Mouse (Mus musculus): ENCODE measurements around the gene Slc6a6. TPM values are rescaled to one million over a fixed set of nuclear protein-coding genes. Genes with fewer than 3 reads are reported as not detected.

Slc6a6 gene
- polyA plus RNA-seq, 1 experiment from 2014 or later: 49.5 TPM

DNA sequence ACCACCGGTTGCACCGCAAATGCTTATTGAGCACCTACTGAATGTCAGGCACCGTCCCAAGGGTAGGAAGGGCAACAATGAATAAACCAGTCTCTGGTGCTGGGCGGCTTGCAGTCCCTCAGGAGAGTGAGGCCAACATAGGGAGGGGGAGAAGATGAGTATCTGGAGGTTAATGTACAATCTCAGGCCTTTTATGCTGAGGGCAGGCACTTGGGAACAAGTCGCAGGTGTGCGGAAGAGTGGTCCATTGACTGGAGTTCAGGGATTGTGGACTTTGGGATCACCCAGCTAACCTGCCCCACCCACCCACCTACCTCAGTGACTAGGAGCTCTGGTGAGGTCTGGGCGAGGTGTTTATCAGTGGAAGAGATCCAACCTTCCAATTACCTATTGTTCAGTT lies 6.8 kb downstream of the Slc6a6 start:
- no peaks in the 10 kb centered on the region for H3K27me3 ChIP-seq (ENCODE audit: low read depth, poor library complexity, severe bottlenecking)
- peaks cover 30% of the 10 kb centered on the region for H3K4me1 ChIP-seq
- H3K4me3 ChIP-seq: no peak overlapping the region
- H3K27ac ChIP-seq (replicated peaks): no peak overlapping the region
- DNase-seq (ENCODE audit: low spot score): no peak
- peaks cover 35% of the 10 kb centered on the region for H3K36me3 ChIP-seq
- 95% methylated on average over 7 of the region's 7 CpGs for WGBS
- no peaks in the 10 kb centered on the region for H3K9me3 ChIP-seq (replicated peaks)

DNA sequence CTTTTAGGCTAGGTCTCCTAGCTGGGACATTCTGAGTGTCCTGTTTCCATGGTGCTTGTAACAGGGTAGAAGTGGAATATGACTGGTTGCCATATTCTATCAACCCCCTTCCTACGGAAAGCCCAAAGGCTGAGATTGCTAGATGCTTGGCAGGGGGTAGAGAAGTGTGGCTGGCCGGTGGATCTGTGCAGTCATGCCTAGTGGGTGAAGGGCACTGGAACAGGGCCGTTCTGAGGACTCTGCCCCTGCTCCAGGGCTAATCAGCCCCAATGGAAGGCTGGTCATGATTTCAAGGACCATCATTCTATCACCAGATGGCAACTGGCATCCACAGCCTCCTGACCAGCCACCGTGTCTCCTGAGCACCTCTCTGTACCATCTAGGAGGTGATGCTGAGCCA lies 7.7 kb downstream of the Slc6a6 start:
- Histone ChIP-seq H3K4me3 (no peak overlapping the region), H3K27me3 (ENCODE audit: low read depth, poor library complexity, severe bottlenecking) (no peaks in the 10 kb centered on the region), H3K4me1 (peaks cover 21% of the 10 kb centered on the region), H3K36me3 (peaks cover 32% of the 10 kb centered on the region), H3K9me3 (replicated peaks) (no peaks in the 10 kb centered on the region), H3K27ac (replicated peaks) (no peak overlapping the region)
- DNase-seq (ENCODE audit: low spot score): no peak
- 90% methylated on average over 4 of the region's 4 CpGs for WGBS

DNA sequence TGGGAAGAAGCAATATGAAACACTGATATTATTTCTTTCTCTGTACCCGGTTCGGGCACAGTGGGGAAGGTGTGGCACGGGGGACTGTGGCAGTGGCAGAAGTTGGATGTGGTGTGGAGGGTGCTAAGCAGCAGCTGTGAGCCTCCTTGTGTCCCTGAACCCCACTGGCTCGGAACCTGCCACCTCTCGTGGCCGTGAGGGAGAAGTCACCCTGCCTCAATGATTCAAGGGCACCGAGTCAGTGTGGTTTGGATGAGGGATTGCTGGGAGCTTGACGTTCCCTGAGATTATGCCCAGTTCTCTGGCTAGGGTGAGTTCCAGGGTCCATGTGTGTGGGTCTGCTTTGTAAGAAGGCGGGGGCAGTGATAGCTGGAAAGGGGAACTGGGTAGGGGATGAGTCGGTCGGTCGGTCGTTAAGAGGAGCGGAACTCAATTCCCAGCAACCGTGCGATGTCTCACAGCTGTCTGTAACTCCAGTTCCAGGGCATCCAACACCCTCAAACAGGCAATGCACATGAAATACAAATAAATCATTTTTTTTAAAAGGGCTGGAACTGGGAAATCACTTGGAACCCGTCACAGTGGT lies 9.5 kb downstream of the Slc6a6 start:
- H3K36me3 ChIP-seq: peaks cover 32% of the 10 kb centered on the region
- peaks cover 20% of the 10 kb centered on the region for H3K4me1 ChIP-seq
- 91% methylated on average over 17 of the region's 17 CpGs for WGBS
- no peak for DNase-seq (ENCODE audit: low spot score)
- no peak overlapping the region for H3K27ac ChIP-seq (replicated peaks)
- no peaks in the 10 kb centered on the region for H3K9me3 ChIP-seq (replicated peaks)
- H3K4me3 ChIP-seq: no peak overlapping the region
- H3K27me3 ChIP-seq (ENCODE audit: low read depth, poor library complexity, severe bottlenecking): no peaks in the 10 kb centered on the region

DNA sequence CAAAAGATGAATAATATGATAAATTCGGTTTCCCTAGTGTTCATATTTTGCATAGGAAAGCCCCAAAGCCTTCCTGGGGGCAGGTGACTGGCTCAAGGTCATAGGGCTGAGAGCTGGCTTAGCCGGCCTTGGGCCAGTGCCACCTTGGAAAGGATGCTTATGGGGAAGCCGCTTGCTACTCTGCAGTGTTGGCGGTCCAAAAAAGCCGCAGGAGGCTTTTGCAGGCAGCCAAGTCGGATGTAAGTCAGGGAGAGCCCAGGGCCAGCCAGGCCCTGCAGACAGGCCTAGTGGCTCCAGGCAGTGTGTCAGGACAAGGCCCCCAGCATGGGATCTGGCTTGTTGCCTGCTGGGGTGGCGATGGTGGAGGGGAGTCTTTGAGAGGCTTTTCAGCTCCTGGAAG lies 10.8 kb downstream of the Slc6a6 start:
- H3K9me3 ChIP-seq (replicated peaks): no peaks in the 10 kb centered on the region
- 64% methylated on average over 7 of the region's 7 CpGs for WGBS
- peak overlapping the region; percentile 9; the same call in 1 of the 2 replicates for H3K27ac ChIP-seq (replicated peaks)
- H3K27me3 ChIP-seq (ENCODE audit: low read depth, poor library complexity, severe bottlenecking): no peaks in the 10 kb centered on the region
- no peak for DNase-seq (ENCODE audit: low spot score)
- H3K36me3 ChIP-seq: peaks cover 45% of the 10 kb centered on the region
- H3K4me3 ChIP-seq: no peak overlapping the region
- peaks cover 24% of the 10 kb centered on the region for H3K4me1 ChIP-seq

DNA sequence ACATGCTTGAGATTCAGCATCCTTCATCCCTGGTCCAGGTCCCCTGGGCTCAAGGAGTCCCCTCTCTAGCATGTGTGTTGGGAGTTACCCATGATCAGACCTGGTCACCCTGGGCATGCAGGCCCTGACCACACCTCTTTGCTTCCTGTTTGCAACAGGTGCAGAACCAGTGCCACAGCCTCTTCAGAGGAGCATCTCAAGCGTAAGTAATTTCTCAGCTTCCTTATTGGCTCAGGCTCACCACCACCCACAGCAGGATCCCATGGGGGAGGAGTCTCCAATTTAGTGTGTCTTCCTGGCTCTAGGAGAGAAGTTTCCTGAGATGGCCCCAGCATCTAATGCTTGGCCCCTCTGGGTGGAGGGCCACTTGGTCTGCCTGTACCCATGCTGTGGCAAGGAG lies 15.0 kb downstream of the Slc6a6 start:
- Histone ChIP-seq H3K36me3 (peaks cover 56% of the 10 kb centered on the region), H3K4me1 (peaks cover 25% of the 10 kb centered on the region), H3K27me3 (ENCODE audit: low read depth, poor library complexity, severe bottlenecking) (no peaks in the 10 kb centered on the region), H3K4me3 (no peak overlapping the region), H3K27ac (replicated peaks) (no peak overlapping the region), H3K9me3 (replicated peaks) (no peaks in the 10 kb centered on the region)
- 77% methylated on average over 1 of the region's 1 CpGs for WGBS
- no peak for DNase-seq (ENCODE audit: low spot score)

DNA sequence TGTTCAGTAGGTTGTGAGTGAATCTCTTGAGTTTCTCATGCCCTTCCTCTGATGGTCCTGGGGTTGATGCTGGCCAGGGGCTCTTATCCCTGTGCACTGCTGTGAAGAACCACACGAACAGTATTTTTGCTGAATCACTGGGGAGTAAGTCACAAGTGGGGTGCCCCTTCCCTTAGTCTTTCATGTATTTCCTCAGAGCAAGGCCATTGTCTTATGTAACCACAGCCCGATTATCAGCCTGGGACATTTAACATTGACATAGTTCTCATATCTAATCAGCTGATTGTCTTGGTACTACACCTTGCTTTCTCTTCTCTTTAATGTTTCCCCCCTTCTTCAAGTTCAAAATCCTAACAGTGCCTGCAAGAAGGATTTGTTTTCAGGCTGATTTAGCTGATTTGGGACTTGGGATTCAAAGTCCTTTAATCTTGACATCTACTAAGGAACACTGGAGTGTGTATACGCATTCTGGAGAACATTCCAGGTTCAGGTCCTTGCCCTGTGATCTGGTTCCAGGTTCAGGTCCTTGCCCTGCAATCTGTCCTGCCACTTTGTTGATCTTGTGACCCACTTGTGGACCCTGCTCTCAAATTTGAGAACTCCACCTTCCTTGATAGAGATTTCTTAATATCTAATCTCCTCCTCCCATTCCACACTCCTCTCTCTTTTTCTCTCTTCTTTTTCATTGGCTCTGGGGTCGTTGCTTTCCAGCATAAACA lies 15.8 kb downstream of the Slc6a6 start:
- Histone ChIP-seq H3K27me3 (ENCODE audit: low read depth, poor library complexity, severe bottlenecking) (no peaks in the 10 kb centered on the region), H3K27ac (replicated peaks) (no peak overlapping the region), H3K4me1 (peaks cover 22% of the 10 kb centered on the region), H3K4me3 (no peak overlapping the region), H3K36me3 (peaks cover 64% of the 10 kb centered on the region), H3K9me3 (replicated peaks) (no peaks in the 10 kb centered on the region)
- WGBS: 85% methylated on average over 4 of the region's 4 CpGs
- DNase-seq (ENCODE audit: low spot score): no peak

DNA sequence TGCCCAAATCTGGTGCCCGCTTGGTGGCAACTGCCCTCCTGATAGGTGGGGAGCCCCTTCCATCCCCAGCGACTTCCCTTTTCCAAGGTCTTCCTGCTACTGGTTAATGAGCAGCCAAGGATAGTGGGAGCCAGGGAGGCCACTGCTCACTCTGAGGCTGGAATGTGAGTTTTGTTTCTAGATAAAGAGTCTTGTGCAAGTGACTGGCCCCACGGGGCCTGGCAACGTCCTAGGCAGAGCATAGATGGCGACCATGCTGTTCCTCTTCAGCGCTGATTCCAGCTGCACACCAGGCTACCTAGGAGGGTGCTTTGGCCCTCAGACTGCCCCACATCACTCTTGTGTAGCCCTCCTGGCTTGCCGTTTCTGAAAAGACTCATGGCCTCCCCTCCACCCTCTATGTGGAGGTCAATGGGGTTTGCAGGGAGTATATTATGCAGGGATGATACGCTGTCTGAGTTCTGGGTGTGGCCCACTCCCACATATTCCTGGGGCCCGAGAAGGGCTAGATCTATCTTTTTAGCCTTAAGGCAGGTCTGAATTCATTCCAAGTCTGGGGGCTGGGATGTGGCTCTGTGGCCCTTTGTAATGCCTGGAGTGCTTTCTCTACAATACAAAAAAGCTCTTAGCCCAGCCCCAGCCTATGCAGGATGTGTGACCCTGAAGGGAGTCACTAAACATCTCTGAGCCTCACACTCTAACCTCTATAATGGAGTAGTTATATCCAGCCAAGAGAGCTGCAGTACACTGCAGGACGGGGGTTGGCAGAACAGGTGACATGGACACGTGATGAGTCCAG lies 17.2 kb downstream of the Slc6a6 start:
- WGBS: 89% methylated on average over 11 of the region's 11 CpGs
- Histone ChIP-seq H3K4me3 (no peak overlapping the region), H3K27me3 (ENCODE audit: low read depth, poor library complexity, severe bottlenecking) (no peaks in the 10 kb centered on the region), H3K36me3 (peaks cover 73% of the 10 kb centered on the region), H3K9me3 (replicated peaks) (no peaks in the 10 kb centered on the region), H3K4me1 (peaks cover 17% of the 10 kb centered on the region; the same call in 1 of the 2 replicates), H3K27ac (replicated peaks) (no peak overlapping the region)
- no peak for DNase-seq (ENCODE audit: low spot score)

DNA sequence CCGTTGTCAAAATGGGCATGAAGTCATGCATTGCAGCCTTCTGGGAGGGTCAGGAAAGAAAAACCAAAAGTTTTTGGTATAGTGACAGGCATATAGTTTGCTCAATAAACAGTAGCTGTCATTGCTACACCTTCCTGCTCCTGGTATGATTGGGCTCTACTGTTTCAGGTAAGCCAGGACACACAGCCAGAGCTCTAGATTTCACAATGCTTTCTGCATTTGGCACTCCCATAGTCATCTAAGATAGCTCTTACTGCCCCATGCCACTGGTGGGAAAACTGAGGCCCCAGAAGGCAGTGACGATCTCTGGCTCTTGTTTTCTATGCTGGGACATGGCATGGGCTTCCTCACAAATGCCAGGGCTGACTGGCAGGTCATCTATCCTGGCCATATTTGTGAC lies 19.6 kb downstream of the Slc6a6 start:
- Histone ChIP-seq H3K4me3 (no peak overlapping the region), H3K27ac (replicated peaks) (no peak overlapping the region), H3K27me3 (ENCODE audit: low read depth, poor library complexity, severe bottlenecking) (no peaks in the 10 kb centered on the region), H3K9me3 (replicated peaks) (peaks cover 2% of the 10 kb centered on the region; the same call in 1 of the 2 replicates), H3K36me3 (peaks cover 94% of the 10 kb centered on the region), H3K4me1 (peaks cover 6% of the 10 kb centered on the region; the same call in 1 of the 2 replicates)
- WGBS: 84% methylated on average over 2 of the region's 2 CpGs
- no peak for DNase-seq (ENCODE audit: low spot score)

DNA sequence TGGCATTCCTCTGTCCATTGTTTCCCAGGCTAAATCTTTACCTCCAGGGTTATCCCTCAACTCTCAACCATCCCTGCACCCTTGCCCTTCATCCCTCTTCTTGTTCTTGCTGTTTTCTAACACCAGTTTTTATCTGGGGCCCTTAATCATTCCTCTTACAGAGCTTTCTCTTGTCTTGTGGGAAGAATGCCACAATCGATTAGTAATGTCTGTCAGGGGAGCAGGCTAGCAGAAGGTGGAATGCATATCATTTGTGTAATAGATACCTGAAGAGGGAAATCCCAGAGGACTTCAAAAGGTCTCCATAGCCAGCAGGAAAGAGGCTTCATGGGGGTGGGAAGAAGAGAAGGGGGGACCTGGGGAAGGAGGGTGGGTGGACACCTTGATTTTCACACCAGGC lies 20.6 kb downstream of the Slc6a6 start:
- Histone ChIP-seq H3K36me3 (peaks cover 90% of the 10 kb centered on the region), H3K4me1 (peaks cover 5% of the 10 kb centered on the region), H3K9me3 (replicated peaks) (peaks cover 5% of the 10 kb centered on the region; the same call in 1 of the 2 replicates), H3K27ac (replicated peaks) (no peak overlapping the region), H3K27me3 (ENCODE audit: low read depth, poor library complexity, severe bottlenecking) (no peaks in the 10 kb centered on the region), H3K4me3 (no peak overlapping the region)
- no peak for DNase-seq (ENCODE audit: low spot score)
- WGBS: 95% methylated on average over 1 of the region's 1 CpGs

DNA sequence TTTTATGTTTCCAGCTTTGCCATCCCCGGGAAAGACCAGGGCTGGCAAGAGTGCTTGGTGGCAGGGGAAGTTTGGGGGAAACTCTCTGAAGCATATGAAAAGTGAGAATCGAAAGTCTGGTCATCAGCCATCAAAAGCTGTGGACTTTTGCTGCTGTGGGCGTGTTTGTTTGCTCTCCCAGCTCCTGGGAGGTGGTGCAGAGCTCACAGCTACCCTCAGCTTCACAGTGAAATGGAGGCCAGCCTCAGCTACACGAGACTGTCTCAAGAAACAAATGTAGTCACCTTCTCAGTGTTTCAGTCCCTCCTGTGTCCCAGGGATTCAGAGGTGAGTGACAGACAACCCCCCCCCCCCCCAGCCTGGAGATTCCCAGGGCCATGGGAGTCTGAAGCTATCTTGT lies 21.8 kb downstream of the Slc6a6 start:
- peaks cover 5% of the 10 kb centered on the region; the same call in 1 of the 2 replicates for H3K9me3 ChIP-seq (replicated peaks)
- no peaks in the 10 kb centered on the region for H3K27me3 ChIP-seq (ENCODE audit: low read depth, poor library complexity, severe bottlenecking)
- no peak overlapping the region for H3K27ac ChIP-seq (replicated peaks)
- 73% methylated on average over 4 of the region's 4 CpGs for WGBS
- peaks cover 16% of the 10 kb centered on the region for H3K4me1 ChIP-seq
- DNase-seq (ENCODE audit: low spot score): no peak
- H3K4me3 ChIP-seq: no peak overlapping the region
- peaks cover 78% of the 10 kb centered on the region for H3K36me3 ChIP-seq

DNA sequence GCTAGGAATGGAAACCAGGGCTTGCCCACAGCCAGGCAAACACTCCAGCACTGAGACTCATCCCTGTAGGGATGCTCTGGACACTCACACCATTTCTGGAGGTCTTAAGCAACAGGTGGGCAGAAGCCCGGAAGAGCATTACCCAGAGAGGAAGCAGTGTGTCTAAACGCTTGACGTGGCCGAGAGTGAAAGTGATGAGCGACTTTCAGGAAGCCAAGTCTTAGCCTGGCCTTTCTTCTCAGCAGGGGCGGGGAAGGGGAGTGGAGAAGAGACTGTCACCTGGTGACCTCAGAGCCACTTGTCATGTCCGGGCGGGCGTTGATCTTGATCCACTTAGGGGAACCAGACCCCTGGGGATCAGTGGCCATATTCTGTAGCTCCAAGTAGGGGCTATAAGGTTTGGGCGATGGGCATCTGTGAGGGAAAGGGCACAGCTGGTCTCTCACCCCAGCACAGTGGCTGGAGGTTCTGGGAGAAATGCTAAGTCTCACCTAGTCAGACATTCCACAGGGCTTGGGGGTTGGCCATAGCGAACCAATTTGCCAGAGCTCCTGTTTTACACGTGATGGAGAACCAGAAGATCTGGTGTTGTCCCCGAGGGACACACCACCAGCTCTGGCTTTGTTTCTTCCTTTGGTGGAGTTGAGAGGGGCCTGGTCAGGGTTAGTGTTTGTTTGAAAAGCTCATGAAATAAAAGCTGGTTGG lies 22.4 kb downstream of the Slc6a6 start:
- no peak overlapping the region for H3K27ac ChIP-seq (replicated peaks)
- 81% methylated on average over 13 of the region's 13 CpGs for WGBS

DNA sequence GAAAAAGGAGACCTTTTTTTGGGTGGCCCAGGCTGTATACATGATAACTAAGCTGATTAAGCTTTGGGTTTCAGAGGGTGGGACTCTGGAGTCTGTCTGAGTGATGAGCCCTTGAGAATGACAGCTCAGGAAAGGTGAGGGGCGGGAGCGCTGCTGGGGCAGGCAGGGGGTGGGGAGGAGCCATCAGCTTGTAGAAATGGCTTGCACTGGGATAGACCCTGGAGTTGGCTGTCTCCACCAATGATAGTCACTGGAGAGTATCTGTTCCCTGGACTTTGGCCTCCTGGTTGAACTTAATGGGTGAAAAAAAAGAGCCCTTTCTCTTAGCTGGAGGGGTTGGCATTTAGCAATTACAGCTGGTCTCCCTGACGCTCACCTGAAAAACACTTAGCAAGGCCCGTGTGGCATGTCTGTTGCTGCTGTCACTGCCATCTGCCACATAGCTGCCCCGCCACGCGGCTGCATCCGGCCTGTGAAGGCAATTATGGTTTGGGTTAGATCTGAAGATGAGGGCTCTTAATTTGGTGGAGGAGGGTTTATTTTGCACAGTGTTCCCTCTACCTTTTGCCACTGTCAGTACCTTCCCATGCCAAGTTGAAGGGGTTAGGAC lies 23.5 kb downstream of the Slc6a6 start:
- WGBS: 88% methylated on average over 8 of the region's 8 CpGs
- Histone ChIP-seq H3K9me3 (replicated peaks) (peaks cover 5% of the 10 kb centered on the region; the same call in 1 of the 2 replicates), H3K27ac (replicated peaks) (no peak overlapping the region), H3K27me3 (ENCODE audit: low read depth, poor library complexity, severe bottlenecking) (no peaks in the 10 kb centered on the region), H3K4me1 (peaks cover 28% of the 10 kb centered on the region), H3K36me3 (peaks cover 72% of the 10 kb centered on the region), H3K4me3 (no peak overlapping the region)
- DNase-seq (ENCODE audit: low spot score): no peak

More for the DNA sequence above, 22.4 kb downstream of the Slc6a6 start:
- Histone ChIP-seq H3K27me3 (ENCODE audit: low read depth, poor library complexity, severe bottlenecking) (no peaks in the 10 kb centered on the region), H3K4me1 (peaks cover 16% of the 10 kb centered on the region), H3K36me3 (peaks cover 73% of the 10 kb centered on the region), H3K9me3 (replicated peaks) (peaks cover 5% of the 10 kb centered on the region; the same call in 1 of the 2 replicates), H3K4me3 (no peak overlapping the region)
- DNase-seq (ENCODE audit: low spot score): no peak

Data from midbrain, embryonic 10.5 days (tissue).